Comparison of ENCODE assay signal across 9 mouse cellular contexts in the genomic region with DNA sequence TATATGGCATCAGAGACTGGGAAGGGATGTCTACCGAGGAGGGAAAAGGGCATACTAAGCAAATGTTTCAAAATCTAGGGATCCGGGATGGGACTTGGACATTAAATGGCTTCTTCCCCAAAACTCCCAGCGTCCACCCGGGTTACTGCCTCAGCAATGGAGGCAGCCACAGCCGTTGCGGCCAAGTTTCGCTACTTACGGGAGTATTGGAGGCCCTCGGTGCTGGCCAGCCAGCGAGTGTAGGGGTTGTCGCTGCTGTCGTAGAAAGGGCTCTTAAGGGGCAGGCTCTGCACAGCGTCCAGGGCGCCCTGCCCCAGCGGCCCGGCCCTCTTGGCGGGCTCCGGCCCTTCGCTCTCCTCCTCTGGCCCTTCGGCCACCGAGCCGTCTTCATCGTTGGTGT. TPM values are rescaled to one million over a fixed set of nuclear protein-coding genes. Genes with fewer than 3 reads are reported as not detected.
A peak's percentile ranks its signal among the peaks of the same experiment; 100 is the strongest.
DNase-seq lines count a peak whose midpoint lies in the region; ATAC-seq and TF ChIP-seq lines count a peak whose summit lies in the region.
"Had no signal": no experiment of that assay in that cellular context is flagged by ENCODE, and none has a peak within 500 bp of the region (broad histone marks: within the 10 kb centered on the region; RNA-seq: fewer than 3 reads in every experiment).

No protein-coding gene starts in this region.

- H3K27me3 ChIP-seq in lung, embryonic 14.5 days (ENCODE audit: insufficient read depth, low read length): peaks cover 97% of the 10 kb centered on the region
- H3K27me3 ChIP-seq in forebrain, embryonic 11.5 days (ENCODE audit: control insufficient read depth, insufficient read depth, low read length): peaks cover 94% of the 10 kb centered on the region
- peaks cover 92% of the 10 kb centered on the region for H3K27me3 ChIP-seq in limb, embryonic 11.5 days (ENCODE audit: control insufficient read depth, insufficient read depth, low read length)
- peaks cover 73% of the 10 kb centered on the region for H3K27me3 ChIP-seq in stomach, embryonic 14.5 days (ENCODE audit: control insufficient read depth, insufficient read depth, low read length)

- H3K36me3 ChIP-seq in lung, embryonic 14.5 days (ENCODE audit: insufficient read depth): no peaks in the 10 kb centered on the region
- H3K36me3 ChIP-seq in forebrain, embryonic 11.5 days (ENCODE audit: control insufficient read depth, insufficient read depth, low read length): no peaks in the 10 kb centered on the region
- H3K36me3 ChIP-seq in limb, embryonic 11.5 days (ENCODE audit: control insufficient read depth, insufficient read depth, low read length): no peaks in the 10 kb centered on the region
- no peaks in the 10 kb centered on the region for H3K36me3 ChIP-seq in stomach, embryonic 14.5 days (ENCODE audit: control insufficient read depth, insufficient read depth, low read length)

- no peaks in the 10 kb centered on the region for H3K9me3 ChIP-seq in lung, embryonic 14.5 days (ENCODE audit: low read depth, low read length)
- H3K9me3 ChIP-seq in forebrain, embryonic 11.5 days (ENCODE audit: control insufficient read depth, low read length): no peaks in the 10 kb centered on the region
- H3K9me3 ChIP-seq in limb, embryonic 11.5 days (ENCODE audit: control insufficient read depth, low read length): no peaks in the 10 kb centered on the region
- no peaks in the 10 kb centered on the region for H3K9me3 ChIP-seq in stomach, embryonic 14.5 days (ENCODE audit: control insufficient read depth, low read depth, low read length)

- WGBS in lung, embryonic 14.5 days: under 1% methylated on average over 23 of the region's 23 CpGs
- WGBS in forebrain, embryonic 11.5 days: 0% methylated on average over 23 of the region's 23 CpGs
- under 1% methylated on average over 23 of the region's 23 CpGs for WGBS in limb, embryonic 11.5 days
- 1% methylated on average over 23 of the region's 23 CpGs for WGBS in stomach, embryonic 14.5 days

- no peak overlapping the region for H3K27ac ChIP-seq in lung, embryonic 14.5 days (ENCODE audit: low read depth)
- H3K27ac ChIP-seq in forebrain, embryonic 11.5 days (ENCODE audit: low read depth, low read length): no peak overlapping the region
- no peak overlapping the region for H3K27ac ChIP-seq in limb, embryonic 11.5 days (replicated peaks; ENCODE audit: low read depth, low read length)
- H3K27ac ChIP-seq in stomach, embryonic 14.5 days (ENCODE audit: low read length): no peak overlapping the region

- peak; percentile 48 for DNase-seq in lung, embryonic 14.5 days
- no peak for DNase-seq in lung, postnatal 14 days
- DNase-seq in forebrain, embryonic 11.5 days (ENCODE audit: low spot score): peak; percentile 67
- peak; percentile 69 for DNase-seq in limb, embryonic 11.5 days (ENCODE audit: low spot score)
- DNase-seq in frontal cortex, postnatal 14 days (ENCODE audit: low spot score in 2 of 2): no peak
- DNase-seq in yolk sac, embryonic 10.5 days (ENCODE audit: low spot score): no peak
- DNase-seq in frontal cortex, postnatal 25 days (ENCODE audit: low spot score in 2 of 2): no peak
- DNase-seq: kidney, adult 18-20 months had no signal

- no peak overlapping the region for H3K9ac ChIP-seq in lung, embryonic 14.5 days
- H3K9ac ChIP-seq in forebrain, embryonic 11.5 days (ENCODE audit: low read length): peak overlapping the region; percentile 30; the same call in 1 of the 2 replicates
- no peak overlapping the region for H3K9ac ChIP-seq in limb, embryonic 11.5 days (ENCODE audit: low read length)
- H3K9ac ChIP-seq in stomach, embryonic 14.5 days (replicated peaks; ENCODE audit: low read depth, low read length): no peak overlapping the region

- no peak for ATAC-seq in lung, embryonic 14.5 days (ENCODE audit: insufficient read depth)
- no peak for ATAC-seq in forebrain, embryonic 11.5 days (replicated peaks; ENCODE audit: low FRiP score)
- no peak for ATAC-seq in limb, embryonic 11.5 days (ENCODE audit: insufficient number of reproducible peaks, low FRiP score, low TSS enrichment, low read depth)
- no peak for ATAC-seq in stomach, embryonic 14.5 days (ENCODE audit: insufficient number of reproducible peaks, insufficient read depth, low FRiP score, low read depth)

- H3K4me3 ChIP-seq in lung, embryonic 14.5 days (ENCODE audit: low read depth, low read length): peak overlapping the region; percentile 13
- H3K4me3 ChIP-seq in forebrain, embryonic 11.5 days (ENCODE audit: low read depth, low read length): peak overlapping the region; percentile 21
- no peak overlapping the region for H3K4me3 ChIP-seq in limb, embryonic 11.5 days (ENCODE audit: low read depth, low read length)
- peak overlapping the region; percentile 15; the same call in 1 of the 2 replicates for H3K4me3 ChIP-seq in stomach, embryonic 14.5 days (ENCODE audit: low read depth, low read length)

- peak overlapping the region; percentile 29; the same call in 1 of the 2 replicates for H3K4me2 ChIP-seq in lung, embryonic 14.5 days
- 0 out of 2 replicates have a peak overlapping the region, but pooled peaks have one; percentile 21 for H3K4me2 ChIP-seq in forebrain, embryonic 11.5 days (ENCODE audit: low read depth, low read length, severe bottlenecking)
- no peak overlapping the region for H3K4me2 ChIP-seq in limb, embryonic 11.5 days (ENCODE audit: low read depth, severe bottlenecking)
- peak overlapping the region; percentile 17; the same call in 1 of the 2 replicates for H3K4me2 ChIP-seq in stomach, embryonic 14.5 days (replicated peaks; ENCODE audit: low read depth, low read length)

- H3K4me1 ChIP-seq in lung, embryonic 14.5 days (ENCODE audit: insufficient read depth): no peaks in the 10 kb centered on the region
- H3K4me1 ChIP-seq in forebrain, embryonic 11.5 days (replicated peaks; ENCODE audit: control insufficient read depth, insufficient read depth, low read length): peaks cover 10% of the 10 kb centered on the region
- H3K4me1 ChIP-seq in limb, embryonic 11.5 days (ENCODE audit: control insufficient read depth, insufficient read depth, low read length): peaks cover 2% of the 10 kb centered on the region; the same call in 1 of the 2 replicates
- peaks cover 4% of the 10 kb centered on the region; the same call in 1 of the 2 replicates for H3K4me1 ChIP-seq in stomach, embryonic 14.5 days (ENCODE audit: control insufficient read depth, insufficient read depth, low read length)

- TF ChIP-seq CTCF in lung, embryonic 14.5 days (IDR thresholded peaks at IDR 0.05; ENCODE audit: low read depth): no peak

RNA-seq across cellular contexts. Expression of gene Nkx2-2, which starts 8.5 kb away (rescaled TPM):
- polyA plus RNA-seq in lung, embryonic 14.5 days (2014; fragmentation: Nextera tagmentation; extraction: Ambion mirVana): not detected in 2 replicates
- polyA plus RNA-seq in forebrain, embryonic 11.5 days (2014; fragmentation: Nextera tagmentation; extraction: Ambion mirVana): 7.1 and 7.6 TPM in 2 replicates
- 0.07 TPM in 1 of 2 replicates, not detected in the other for polyA plus RNA-seq in limb, embryonic 11.5 days (2014; fragmentation: Nextera tagmentation; extraction: Ambion mirVana)
- polyA plus RNA-seq in stomach, embryonic 14.5 days (2014; fragmentation: Nextera tagmentation; extraction: Ambion mirVana): 0.14 and 1.8 TPM in 2 replicates

Comparison
In these comparisons a context has a peak if more than half of its experiments do, and no peak if none do; other contexts are left out.
1. DNase-seq: peak in lung, embryonic 14.5 days (single experiment), forebrain, embryonic 11.5 days (single experiment) and limb, embryonic 11.5 days (single experiment); none in lung, postnatal 14 days (single experiment), frontal cortex, postnatal 14 days (0 of 2), yolk sac, embryonic 10.5 days (single experiment) and frontal cortex, postnatal 25 days (0 of 2).